26 mouse cellular contexts compared by ENCODE assay signal in the genomic region with DNA sequence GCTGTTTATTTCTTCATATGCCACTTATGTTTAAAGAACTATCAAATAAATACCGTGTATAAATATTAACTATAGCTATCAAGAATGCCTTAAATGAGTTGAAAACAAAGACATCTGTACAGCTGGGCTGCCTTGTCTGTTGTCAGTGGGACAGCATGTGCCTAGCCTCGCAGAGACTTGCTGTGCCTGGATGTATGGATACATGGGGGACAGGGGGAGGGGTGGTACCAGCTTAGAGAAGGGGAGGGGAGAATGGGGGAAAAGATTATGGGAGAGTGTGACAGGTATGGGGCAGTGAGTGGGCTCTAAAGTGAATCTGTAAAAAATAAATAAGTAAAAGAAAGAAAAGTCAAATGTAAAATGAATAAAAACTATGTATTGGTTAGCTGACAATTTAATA.
DNase-seq lines count a peak whose midpoint lies in the region; ATAC-seq lines count a peak whose summit lies in the region.
"Had no signal": no experiment of that assay in that cellular context is flagged by ENCODE, and none has a peak within 500 bp of the region (broad histone marks: within the 10 kb centered on the region; RNA-seq: fewer than 3 reads in every experiment).

No protein-coding gene starts in this region.

- no peaks in the 10 kb centered on the region for H3K36me3 ChIP-seq in forebrain, embryonic 11.5 days (ENCODE audit: control insufficient read depth, insufficient read depth, low read length)
- H3K36me3 ChIP-seq in forebrain, embryonic 13.5 days (ENCODE audit: poor library complexity, severe bottlenecking) = no peaks in the 10 kb centered on the region
- no peaks in the 10 kb centered on the region for H3K36me3 ChIP-seq in midbrain, embryonic 11.5 days (ENCODE audit: control insufficient read depth, insufficient read depth, low read length)
- no peaks in the 10 kb centered on the region for H3K36me3 ChIP-seq in midbrain, embryonic 10.5 days
- H3K36me3 ChIP-seq in midbrain, embryonic 13.5 days = no peaks in the 10 kb centered on the region
- H3K36me3 ChIP-seq in midbrain, embryonic 15.5 days (replicated peaks) = no peaks in the 10 kb centered on the region
- no peaks in the 10 kb centered on the region for H3K36me3 ChIP-seq in neural tube, embryonic 12.5 days
- no peaks in the 10 kb centered on the region for H3K36me3 ChIP-seq in neural tube, embryonic 15.5 days
- H3K36me3 ChIP-seq: embryonic facial prominence, embryonic 10.5 days; embryonic facial prominence, embryonic 12.5 days; forebrain, embryonic 12.5 days; forebrain, embryonic 15.5 days; G1E had no signal

- H3K9me3 ChIP-seq in forebrain, embryonic 11.5 days (ENCODE audit: control insufficient read depth, low read length) = no peaks in the 10 kb centered on the region
- no peaks in the 10 kb centered on the region for H3K9me3 ChIP-seq in forebrain, embryonic 13.5 days (replicated peaks)
- H3K9me3 ChIP-seq in midbrain, embryonic 11.5 days (ENCODE audit: control insufficient read depth, low read length) = no peaks in the 10 kb centered on the region
- H3K9me3 ChIP-seq in midbrain, embryonic 10.5 days (replicated peaks) = no peaks in the 10 kb centered on the region
- H3K9me3 ChIP-seq in midbrain, embryonic 13.5 days = no peaks in the 10 kb centered on the region
- no peaks in the 10 kb centered on the region for H3K9me3 ChIP-seq in midbrain, embryonic 15.5 days
- H3K9me3 ChIP-seq in neural tube, embryonic 12.5 days = no peaks in the 10 kb centered on the region
- H3K9me3 ChIP-seq in neural tube, embryonic 15.5 days (replicated peaks) = no peaks in the 10 kb centered on the region
- H3K9me3 ChIP-seq: embryonic facial prominence, embryonic 10.5 days; embryonic facial prominence, embryonic 12.5 days; forebrain, embryonic 12.5 days; forebrain, embryonic 15.5 days had no signal

- H3K4me3 ChIP-seq in forebrain, embryonic 11.5 days (ENCODE audit: low read depth, low read length) = no peak overlapping the region
- H3K4me3 ChIP-seq in forebrain, embryonic 13.5 days = no peak overlapping the region
- H3K4me3 ChIP-seq in midbrain, embryonic 11.5 days (ENCODE audit: low read depth, low read length) = no peak overlapping the region
- H3K4me3 ChIP-seq in midbrain, embryonic 10.5 days = no peak overlapping the region
- H3K4me3 ChIP-seq in midbrain, embryonic 13.5 days (replicated peaks) = no peak overlapping the region
- H3K4me3 ChIP-seq in midbrain, embryonic 15.5 days = no peak overlapping the region
- H3K4me3 ChIP-seq in neural tube, embryonic 12.5 days = no peak overlapping the region
- H3K4me3 ChIP-seq in neural tube, embryonic 15.5 days (replicated peaks) = no peak overlapping the region
- H3K4me3 ChIP-seq: embryonic facial prominence, embryonic 10.5 days; embryonic facial prominence, embryonic 12.5 days; forebrain, embryonic 12.5 days; forebrain, embryonic 15.5 days had no signal

- no peak overlapping the region for H3K4me2 ChIP-seq in forebrain, embryonic 11.5 days (ENCODE audit: low read depth, low read length, severe bottlenecking)
- H3K4me2 ChIP-seq in forebrain, embryonic 13.5 days = no peak overlapping the region
- H3K4me2 ChIP-seq in midbrain, embryonic 11.5 days = no peak overlapping the region
- H3K4me2 ChIP-seq in midbrain, embryonic 13.5 days (replicated peaks) = no peak overlapping the region
- H3K4me2 ChIP-seq in midbrain, embryonic 15.5 days = no peak overlapping the region
- no peak overlapping the region for H3K4me2 ChIP-seq in neural tube, embryonic 12.5 days (replicated peaks)
- no peak overlapping the region for H3K4me2 ChIP-seq in neural tube, embryonic 15.5 days
- H3K4me2 ChIP-seq: embryonic facial prominence, embryonic 12.5 days; forebrain, embryonic 12.5 days; forebrain, embryonic 15.5 days had no signal

- peak; percentile 57; the same call in 1 of the 2 replicates for ATAC-seq in forebrain, embryonic 11.5 days (replicated peaks; ENCODE audit: low FRiP score)
- ATAC-seq in forebrain, embryonic 13.5 days = no peak
- ATAC-seq in midbrain, embryonic 11.5 days (ENCODE audit: low FRiP score) = peak; percentile 62
- ATAC-seq in midbrain, embryonic 13.5 days = peak; percentile 63; the same call in 1 of the 2 replicates
- no peak for ATAC-seq in midbrain, embryonic 15.5 days (replicated peaks)
- ATAC-seq in neural tube, embryonic 12.5 days (ENCODE audit: low FRiP score, low read depth) = 0 out of 2 replicates have a peak, but pooled peaks have one; percentile 31
- ATAC-seq in neural tube, embryonic 15.5 days (ENCODE audit: low FRiP score) = no peak
- ATAC-seq: activated CD4-positive, CD25-positive, alpha-beta regulatory T cell, adult 4 months; CD4-positive, CD25-positive, alpha-beta regulatory T cell, adult 4 months; forebrain, embryonic 15.5 days; Patski had no signal

- no peaks in the 10 kb centered on the region for H3K4me1 ChIP-seq in forebrain, embryonic 11.5 days (replicated peaks; ENCODE audit: control insufficient read depth, insufficient read depth, low read length)
- peaks cover 2% of the 10 kb centered on the region; the same call in 1 of the 2 replicates for H3K4me1 ChIP-seq in forebrain, embryonic 13.5 days
- H3K4me1 ChIP-seq in midbrain, embryonic 11.5 days (ENCODE audit: control insufficient read depth, insufficient read depth, low read length) = peaks cover 6% of the 10 kb centered on the region
- peaks cover 37% of the 10 kb centered on the region for H3K4me1 ChIP-seq in midbrain, embryonic 10.5 days
- peaks cover 11% of the 10 kb centered on the region for H3K4me1 ChIP-seq in midbrain, embryonic 13.5 days (replicated peaks)
- H3K4me1 ChIP-seq in midbrain, embryonic 15.5 days = peaks cover 10% of the 10 kb centered on the region; the same call in 1 of the 2 replicates
- H3K4me1 ChIP-seq in neural tube, embryonic 12.5 days = 0 out of 2 replicates have a peak, but pooled peaks cover 2% of the 10 kb centered on the region
- H3K4me1 ChIP-seq in neural tube, embryonic 15.5 days = no peaks in the 10 kb centered on the region
- H3K4me1 ChIP-seq: embryonic facial prominence, embryonic 10.5 days; embryonic facial prominence, embryonic 12.5 days; forebrain, embryonic 15.5 days had no signal

- 35% methylated on average over 2 of the region's 2 CpGs for WGBS in forebrain, embryonic 11.5 days
- 29% methylated on average over 2 of the region's 2 CpGs for WGBS in forebrain, embryonic 13.5 days
- WGBS in midbrain, embryonic 11.5 days = 31% methylated on average over 2 of the region's 2 CpGs
- 32% methylated on average over 2 of the region's 2 CpGs for WGBS in midbrain, embryonic 10.5 days
- 29% methylated on average over 2 of the region's 2 CpGs for WGBS in midbrain, embryonic 13.5 days
- WGBS in midbrain, embryonic 15.5 days = 26% methylated on average over 2 of the region's 2 CpGs
- 47% methylated on average over 2 of the region's 2 CpGs for WGBS in neural tube, embryonic 12.5 days
- WGBS in neural tube, embryonic 15.5 days = 44% methylated on average over 2 of the region's 2 CpGs

- no peak overlapping the region for H3K9ac ChIP-seq in forebrain, embryonic 11.5 days (ENCODE audit: low read length)
- no peak overlapping the region for H3K9ac ChIP-seq in forebrain, embryonic 13.5 days
- no peak overlapping the region for H3K9ac ChIP-seq in midbrain, embryonic 11.5 days (ENCODE audit: low read length)
- no peak overlapping the region for H3K9ac ChIP-seq in midbrain, embryonic 13.5 days (replicated peaks)
- H3K9ac ChIP-seq in midbrain, embryonic 15.5 days = no peak overlapping the region
- no peak overlapping the region for H3K9ac ChIP-seq in neural tube, embryonic 12.5 days
- no peak overlapping the region for H3K9ac ChIP-seq in neural tube, embryonic 15.5 days (replicated peaks)
- H3K9ac ChIP-seq: embryonic facial prominence, embryonic 12.5 days; forebrain, embryonic 12.5 days; forebrain, embryonic 15.5 days had no signal

- no peaks in the 10 kb centered on the region for H3K27me3 ChIP-seq in forebrain, embryonic 11.5 days (ENCODE audit: control insufficient read depth, insufficient read depth, low read length)
- no peaks in the 10 kb centered on the region for H3K27me3 ChIP-seq in forebrain, embryonic 13.5 days
- H3K27me3 ChIP-seq in midbrain, embryonic 11.5 days (ENCODE audit: control insufficient read depth, insufficient read depth, low read length) = no peaks in the 10 kb centered on the region
- H3K27me3 ChIP-seq in midbrain, embryonic 10.5 days (ENCODE audit: low read depth, poor library complexity, severe bottlenecking) = no peaks in the 10 kb centered on the region
- H3K27me3 ChIP-seq in midbrain, embryonic 13.5 days = no peaks in the 10 kb centered on the region
- H3K27me3 ChIP-seq in midbrain, embryonic 15.5 days (replicated peaks) = no peaks in the 10 kb centered on the region
- no peaks in the 10 kb centered on the region for H3K27me3 ChIP-seq in neural tube, embryonic 12.5 days (replicated peaks)
- H3K27me3 ChIP-seq in neural tube, embryonic 15.5 days (replicated peaks) = no peaks in the 10 kb centered on the region
- H3K27me3 ChIP-seq: CH12.LX; embryonic facial prominence, embryonic 12.5 days; forebrain, embryonic 12.5 days; forebrain, embryonic 15.5 days; Patski had no signal

- no peak for DNase-seq in forebrain, embryonic 11.5 days (ENCODE audit: low spot score)
- no peak for DNase-seq in midbrain, embryonic 11.5 days (ENCODE audit: low spot score, missing footprints)
- DNase-seq in midbrain, embryonic 10.5 days (ENCODE audit: low spot score) = no peak
- DNase-seq: adrenal gland, adult 8-10 months; adrenal gland, postnatal 14 days; adrenal gland, postnatal 36 days; B cell, adult 2 months; cerebellum, adult 11-12 months; cerebellum, adult 2 months; cerebellum, adult 9-10 months; cerebellum, postnatal 10 days; cerebellum, postnatal 25 days had no signal

- no peak overlapping the region for H3K27ac ChIP-seq in forebrain, embryonic 11.5 days (ENCODE audit: low read depth, low read length)
- no peak overlapping the region for H3K27ac ChIP-seq in forebrain, embryonic 13.5 days
- no peak overlapping the region for H3K27ac ChIP-seq in midbrain, embryonic 11.5 days (ENCODE audit: low read depth, low read length)
- no peak overlapping the region for H3K27ac ChIP-seq in midbrain, embryonic 10.5 days (replicated peaks)
- H3K27ac ChIP-seq in midbrain, embryonic 13.5 days = no peak overlapping the region
- no peak overlapping the region for H3K27ac ChIP-seq in midbrain, embryonic 15.5 days
- no peak overlapping the region for H3K27ac ChIP-seq in neural tube, embryonic 12.5 days
- H3K27ac ChIP-seq in neural tube, embryonic 15.5 days (replicated peaks) = no peak overlapping the region
- H3K27ac ChIP-seq: embryonic facial prominence, embryonic 10.5 days; embryonic facial prominence, embryonic 12.5 days; forebrain, embryonic 12.5 days; forebrain, embryonic 15.5 days had no signal

Comparison
In these comparisons a context has a peak if more than half of its experiments do, and no peak if none do; other contexts are left out.
1. ATAC-seq: peak in forebrain, embryonic 11.5 days (single experiment), midbrain, embryonic 11.5 days (single experiment), midbrain, embryonic 13.5 days (single experiment) and neural tube, embryonic 12.5 days (single experiment); none in forebrain, embryonic 13.5 days (single experiment), midbrain, embryonic 15.5 days (single experiment) and neural tube, embryonic 15.5 days (single experiment).